Mouse (Mus musculus) liver, embryonic 16.5 days (tissue): ENCODE results near the gene Gm38394. TPM values are rescaled to one million over a fixed set of nuclear protein-coding genes. Genes with fewer than 3 reads are reported as not detected.
A peak's percentile ranks its signal among the peaks of the same experiment; 100 is the strongest.
"Not testable (repeated sequence)": the region's sequence is repeated elsewhere in the genome, so short reads cannot be mapped to it uniquely, and the experiment has no call there.

ENCODE experiments used
- ATAC-seq: fragments of 200-750 bp; cut with Nextera tagmentation; 2 replicates; pipeline ENCODE4 v1.8.0; 2017; ENCODE audit warnings: low read depth, mild to moderate bottlenecking, moderate number of reproducible peaks, moderate library complexity
- H3K27ac ChIP-seq: fragments of 300-500 bp; sonication (generic); 2 replicates; pipeline ENCODE4 v1.5.1; 2014; ENCODE audit warnings: mild to moderate bottlenecking, low read length
- H3K27me3 ChIP-seq: fragments of 300-500 bp; sonication (generic); 2 replicates; pipeline ENCODE4 v1.6.1; 2014; ENCODE audit warnings: low read depth, low read length, mixed read lengths; ENCODE audit not compliant: control insufficient read depth, insufficient read depth
- H3K36me3 ChIP-seq: fragments of 300-500 bp; sonication (generic); 2 replicates; pipeline ENCODE4 v1.6.1; 2014; ENCODE audit warnings: mild to moderate bottlenecking; ENCODE audit not compliant: control insufficient read depth, insufficient read depth
- H3K4me1 ChIP-seq: fragments of 300-500 bp; sonication (generic); 2 replicates; pipeline ENCODE4 v1.6.1; 2014; ENCODE audit warnings: low read depth, low read length, mixed read lengths; ENCODE audit not compliant: control insufficient read depth
- H3K4me2 ChIP-seq: fragments of 300-500 bp; sonication (generic); 2 replicates; pipeline ENCODE4 v1.6.1; 2014; ENCODE audit warnings: low read depth, low read length, mixed read lengths
- H3K4me3 ChIP-seq: fragments of 300-500 bp; sonication (generic); 2 replicates; pipeline ENCODE4 v1.5.1; 2014; ENCODE audit warnings: low read depth, mild to moderate bottlenecking, low read length
- H3K9ac ChIP-seq: fragments of 300-500 bp; sonication (generic); 2 replicates; pipeline ENCODE4 v1.6.1; 2014; ENCODE audit warnings: low read depth, low read length
- H3K9me3 ChIP-seq: fragments of 300-500 bp; sonication (generic); replicated peaks from 2 replicates; pipeline ENCODE4 v1.6.1; 2016; ENCODE audit warnings: low read length; ENCODE audit not compliant: control insufficient read depth
- WGBS: fragments of 180-500 bp; shearing (Covaris S2); extraction: QIAGEN DNeasy Blood & Tissue Kit; methylation state at CpG from one replicate; pipeline ENCODE4 v1.1.7; 2014; ENCODE audit not compliant: insufficient replicate concordance; 5-methylcytosine and 5-hydroxymethylcytosine counted together
- polyA plus RNA-seq: library from polyadenylated mRNA; unstranded; fragments of >200 nt; fragmentation: Nextera tagmentation; extraction: Ambion mirVana; gene quantifications from 2 replicates; pipeline ENCODE4 v1.2.1, GENCODE M21; 2015

Gene Gm38394
- 1.4 TPM in 2 replicates for polyA plus RNA-seq

GRCm38 (mm10) chr1:133661203-133661933 is at the start of gene Gm38394:
Gm38394 (minus strand) TSS chr1:133661318.
- H3K4me2 ChIP-seq = peak within 1 kb of the TSS; percentile 79
- H3K27me3 ChIP-seq = no peaks in the 10 kb centered on the region
- ATAC-seq = peak; percentile 99
- peak within 1 kb of the TSS; percentile 79 for H3K9ac ChIP-seq
- peak within 1 kb of the TSS; percentile 73 for H3K4me3 ChIP-seq
- peak within 1 kb of the TSS; percentile 77 for H3K27ac ChIP-seq
- no peaks in the 10 kb centered on the region for H3K9me3 ChIP-seq
- peaks cover 17% of the 10 kb centered on the region for H3K36me3 ChIP-seq
- WGBS = 2% methylated on average over 26 of the region's 26 CpGs
- peaks cover 21% of the 10 kb centered on the region for H3K4me1 ChIP-seq

DNA sequence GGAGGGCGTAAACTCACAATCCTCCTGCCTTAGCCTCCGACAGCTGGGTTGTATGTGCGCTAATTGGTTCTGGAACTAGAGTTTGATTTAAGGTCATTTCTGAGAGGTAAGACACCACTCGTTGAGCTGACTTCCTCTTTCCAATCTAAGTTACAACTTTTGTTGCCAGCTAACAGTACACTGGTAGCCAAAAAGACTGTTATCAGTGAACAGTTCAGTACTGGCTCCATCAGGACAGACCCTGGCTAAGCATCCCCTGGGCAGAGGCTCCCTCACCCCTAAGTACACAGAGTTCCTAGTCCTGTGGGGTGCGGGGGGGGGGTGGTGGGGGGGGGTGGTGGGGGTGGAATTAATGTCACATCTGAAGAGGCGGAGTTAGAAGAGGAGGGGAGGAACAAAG is 49.8 kb upstream of the Gm38394 start:
- H3K27ac ChIP-seq = no peak overlapping the region; the same call in 1 of the 2 replicates
- H3K4me2 ChIP-seq = no peak overlapping the region
- no peak for ATAC-seq
- H3K4me1 ChIP-seq = peaks cover 12% of the 10 kb centered on the region
- 63% methylated on average over 6 of the region's 6 CpGs for WGBS
- H3K4me3 ChIP-seq = no peak overlapping the region
- H3K36me3 ChIP-seq = peaks cover 82% of the 10 kb centered on the region
- H3K27me3 ChIP-seq = no peaks in the 10 kb centered on the region
- no peak overlapping the region for H3K9ac ChIP-seq
- H3K9me3 ChIP-seq = no peaks in the 10 kb centered on the region

- no peak overlapping the region for H3K9ac ChIP-seq
- H3K27ac ChIP-seq = no peak overlapping the region
- WGBS = 84% methylated on average over 3 of the region's 3 CpGs
- H3K4me1 ChIP-seq = peaks cover 12% of the 10 kb centered on the region
- H3K4me2 ChIP-seq = no peak overlapping the region
- no peaks in the 10 kb centered on the region for H3K9me3 ChIP-seq
- no peak overlapping the region for H3K4me3 ChIP-seq
- ATAC-seq = no peak
- H3K27me3 ChIP-seq = no peaks in the 10 kb centered on the region
- H3K36me3 ChIP-seq = peaks cover 78% of the 10 kb centered on the region
These were observed 48.2 kb upstream of the Gm38394 start for GRCm38 (mm10) chr1:133709292-133709691.

DNA sequence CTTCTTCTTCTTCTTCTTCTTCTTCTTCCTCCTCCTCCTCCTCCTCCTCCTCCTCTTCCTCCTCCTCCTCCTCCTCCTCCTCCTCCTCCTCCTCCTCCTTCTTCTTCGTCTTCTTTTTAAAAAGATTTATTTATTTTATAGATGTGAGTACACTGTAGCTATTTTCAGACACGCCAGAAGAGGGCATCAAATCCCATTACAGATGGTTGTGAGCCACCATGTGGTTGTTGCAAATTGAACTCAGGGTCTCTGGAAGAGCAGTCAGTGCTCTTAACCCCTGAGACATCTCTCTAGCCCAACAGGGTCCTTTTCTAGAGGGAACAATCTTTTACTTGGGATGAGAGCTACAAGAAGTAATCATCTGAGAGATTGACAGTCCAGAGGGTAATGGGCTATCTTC is 40.7 kb upstream of the Gm38394 start:
- ATAC-seq, H3K9ac ChIP-seq, H3K4me3 ChIP-seq, H3K4me2 ChIP-seq, H3K27ac ChIP-seq, H3K4me1 ChIP-seq, H3K27me3 ChIP-seq, H3K9me3 ChIP-seq: not testable (repeated sequence)
- 24% methylated on average over 1 of the region's 2 CpGs for WGBS
- H3K36me3 ChIP-seq = peaks cover 39% of the 10 kb centered on the region

DNA sequence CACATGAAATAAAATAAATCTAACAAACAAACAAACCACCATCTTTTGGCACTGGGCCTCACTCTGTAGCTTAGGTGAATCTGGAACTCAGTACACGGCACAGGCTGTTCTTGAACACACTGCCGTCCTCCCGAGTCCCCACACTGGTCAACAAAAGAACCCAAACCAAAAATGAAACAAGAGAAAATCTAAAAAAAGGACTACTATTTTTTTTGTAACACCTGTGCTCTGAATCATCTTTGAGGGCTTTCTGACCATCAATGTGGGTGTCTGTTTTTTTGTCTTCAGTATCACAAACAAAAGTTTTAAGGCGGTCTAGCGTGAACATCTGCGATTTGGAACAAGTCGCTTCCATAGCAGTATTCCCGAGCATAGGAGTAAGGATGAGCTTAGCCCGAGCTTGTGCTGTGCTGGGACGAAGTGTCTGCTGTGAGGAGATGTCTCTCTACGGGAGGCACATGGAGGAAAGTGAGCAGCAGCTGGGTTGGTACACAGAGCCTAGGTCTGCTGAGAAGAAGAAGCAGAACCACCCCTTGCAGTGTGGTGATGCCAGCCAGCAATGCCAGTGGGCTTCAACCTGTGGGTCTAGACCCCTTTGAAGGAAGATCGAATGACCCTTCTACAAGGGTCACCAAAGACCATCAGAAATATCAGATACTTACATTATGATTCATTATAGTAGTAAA is 37.0 kb upstream of the Gm38394 start:
- Histone ChIP-seq H3K36me3 (peaks cover 8% of the 10 kb centered on the region), H3K9ac (no peak overlapping the region), H3K9me3 (no peaks in the 10 kb centered on the region), H3K27ac (no peak overlapping the region), H3K4me3 (no peak overlapping the region), H3K4me1 (peaks cover 7% of the 10 kb centered on the region), H3K27me3 (no peaks in the 10 kb centered on the region), H3K4me2 (no peak overlapping the region)
- WGBS = 88% methylated on average over 12 of the region's 12 CpGs
- no peak for ATAC-seq

DNA sequence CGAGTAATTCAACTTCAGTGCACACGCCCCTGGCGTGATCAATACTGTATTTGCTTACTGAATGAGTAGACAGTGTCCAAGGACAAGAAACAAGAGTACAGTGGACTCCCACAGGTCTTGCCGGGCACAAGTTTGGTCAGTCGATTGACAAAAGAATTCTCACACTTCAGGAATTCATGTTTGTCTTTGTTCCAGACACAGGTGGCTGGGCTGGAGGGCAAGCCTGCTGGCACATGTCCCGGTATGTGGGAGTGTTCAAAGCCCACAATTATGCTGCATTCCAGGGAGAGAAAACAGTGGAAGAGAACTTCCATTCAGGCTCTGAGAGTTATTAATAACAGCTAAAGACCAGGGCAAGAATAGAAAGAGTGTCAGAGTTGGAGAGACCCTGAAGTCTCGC is 34.8 kb upstream of the Gm38394 start:
- H3K4me3 ChIP-seq = no peak overlapping the region
- peaks cover 7% of the 10 kb centered on the region for H3K4me1 ChIP-seq
- no peaks in the 10 kb centered on the region for H3K27me3 ChIP-seq
- 71% methylated on average over 7 of the region's 7 CpGs for WGBS
- H3K9ac ChIP-seq = no peak overlapping the region
- no peak overlapping the region for H3K4me2 ChIP-seq
- H3K9me3 ChIP-seq = no peaks in the 10 kb centered on the region
- peak overlapping the region; percentile 49 for H3K27ac ChIP-seq
- peak; percentile 66 for ATAC-seq
- no peaks in the 10 kb centered on the region for H3K36me3 ChIP-seq

- peaks cover 7% of the 10 kb centered on the region for H3K4me1 ChIP-seq
- H3K9me3 ChIP-seq = no peaks in the 10 kb centered on the region
- no peaks in the 10 kb centered on the region for H3K36me3 ChIP-seq
- H3K9ac ChIP-seq = no peak overlapping the region
- H3K27ac ChIP-seq = peak overlapping the region; percentile 40
- no peaks in the 10 kb centered on the region for H3K27me3 ChIP-seq
- H3K4me2 ChIP-seq = no peak overlapping the region
- ATAC-seq = no peak
- no peak overlapping the region for H3K4me3 ChIP-seq
- WGBS = 39% methylated on average over 1 of the region's 1 CpGs
These were observed 33.8 kb upstream of the Gm38394 start for GRCm38 (mm10) chr1:133694876-133695275.

- peaks cover 7% of the 10 kb centered on the region for H3K4me1 ChIP-seq
- 0 out of 2 replicates have a peak overlapping the region, but pooled peaks have one; percentile 10 for H3K4me2 ChIP-seq
- no peak overlapping the region for H3K9ac ChIP-seq
- H3K9me3 ChIP-seq = no peaks in the 10 kb centered on the region
- 43% methylated on average over 1 of the region's 1 CpGs for WGBS
- ATAC-seq = peak; percentile 61
- H3K4me3 ChIP-seq = no peak overlapping the region
- peak overlapping the region; percentile 40 for H3K27ac ChIP-seq
- no peaks in the 10 kb centered on the region for H3K27me3 ChIP-seq
- no peaks in the 10 kb centered on the region for H3K36me3 ChIP-seq
These were observed 33.2 kb upstream of the Gm38394 start for GRCm38 (mm10) chr1:133694301-133694700.

DNA sequence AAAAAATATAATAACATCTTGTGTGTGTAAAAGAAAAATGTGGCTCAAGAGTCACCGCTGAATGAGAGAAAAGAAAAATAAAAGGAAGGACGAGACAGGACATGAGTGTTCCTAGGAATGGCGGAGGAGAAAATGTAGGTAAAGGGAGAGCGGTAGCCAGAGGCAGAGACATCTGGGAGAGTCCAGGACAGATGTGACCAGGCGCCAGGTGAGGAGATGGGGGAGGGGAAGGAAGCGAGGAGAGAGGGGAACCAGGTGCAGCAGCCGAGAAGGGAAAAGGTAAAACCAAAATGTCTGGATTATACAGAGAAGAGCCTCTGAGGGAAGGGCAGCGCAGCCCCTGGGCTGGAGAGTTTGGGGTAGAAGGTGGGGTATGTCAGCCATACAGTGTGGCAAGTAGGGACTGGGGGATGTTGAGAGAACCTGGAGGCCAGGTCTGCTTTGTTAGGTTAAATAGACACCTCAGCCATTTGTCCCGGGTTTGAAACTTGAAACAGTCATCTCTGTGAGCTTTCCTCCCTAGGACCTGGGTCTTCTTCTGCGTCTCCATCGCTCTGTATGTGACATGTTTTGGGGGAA is 32.5 kb upstream of the Gm38394 start:
- no peaks in the 10 kb centered on the region for H3K27me3 ChIP-seq
- 0 out of 2 replicates have a peak overlapping the region, but pooled peaks have one; percentile 10 for H3K4me2 ChIP-seq
- peak overlapping the region; percentile 40 for H3K27ac ChIP-seq
- H3K9me3 ChIP-seq = no peaks in the 10 kb centered on the region
- WGBS = 71% methylated on average over 11 of the region's 11 CpGs
- no peak overlapping the region for H3K4me3 ChIP-seq
- H3K4me1 ChIP-seq = peaks cover 7% of the 10 kb centered on the region
- no peak for ATAC-seq
- no peak overlapping the region for H3K9ac ChIP-seq
- H3K36me3 ChIP-seq = no peaks in the 10 kb centered on the region
